Mouse (Mus musculus): ENCODE measurements around the gene Ak5. TPM values are rescaled to one million over a fixed set of nuclear protein-coding genes. Genes with fewer than 3 reads are reported as not detected.

Gene Ak5
- polyA plus RNA-seq, 1 experiment: 3.4 TPM

GRCm38 (mm10) chr3:152508419-152508993 is 159.7 kb downstream of the Ak5 start:
- peak; percentile 42 for DNase-seq (ENCODE audit: low read depth)
- TF ChIP-seq POLR2A (IDR thresholded peaks at IDR 0.05; ENCODE audit: borderline replicate concordance, extremely low read depth, insufficient read depth, insufficient read length, poor library complexity, severe bottlenecking) (no peak), CTCF (IDR thresholded peaks at IDR 0.05; ENCODE audit: borderline replicate concordance, extremely low read depth, insufficient read depth, insufficient read length) (no peak)

DNA sequence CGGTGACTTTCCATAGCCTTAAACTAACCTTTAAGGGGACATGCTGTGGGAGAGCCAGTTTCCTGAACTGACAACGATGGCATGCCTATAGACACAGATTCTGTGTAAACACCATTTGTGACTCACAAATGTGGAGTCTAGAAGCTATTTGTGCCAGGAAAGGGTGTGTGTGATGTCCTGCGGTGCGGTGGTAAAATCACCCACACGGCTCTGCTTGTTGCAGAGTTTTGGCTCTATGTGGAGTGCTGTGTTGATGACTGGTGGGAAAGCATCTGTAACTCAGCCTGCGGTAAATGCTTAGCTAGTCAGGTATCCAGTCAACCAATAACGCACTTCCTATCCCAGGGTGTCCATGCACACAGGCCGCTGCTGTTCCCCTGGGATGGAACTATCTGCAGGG is 160.3 kb downstream of the Ak5 start:
- no peak for DNase-seq (ENCODE audit: low read depth)

DNA sequence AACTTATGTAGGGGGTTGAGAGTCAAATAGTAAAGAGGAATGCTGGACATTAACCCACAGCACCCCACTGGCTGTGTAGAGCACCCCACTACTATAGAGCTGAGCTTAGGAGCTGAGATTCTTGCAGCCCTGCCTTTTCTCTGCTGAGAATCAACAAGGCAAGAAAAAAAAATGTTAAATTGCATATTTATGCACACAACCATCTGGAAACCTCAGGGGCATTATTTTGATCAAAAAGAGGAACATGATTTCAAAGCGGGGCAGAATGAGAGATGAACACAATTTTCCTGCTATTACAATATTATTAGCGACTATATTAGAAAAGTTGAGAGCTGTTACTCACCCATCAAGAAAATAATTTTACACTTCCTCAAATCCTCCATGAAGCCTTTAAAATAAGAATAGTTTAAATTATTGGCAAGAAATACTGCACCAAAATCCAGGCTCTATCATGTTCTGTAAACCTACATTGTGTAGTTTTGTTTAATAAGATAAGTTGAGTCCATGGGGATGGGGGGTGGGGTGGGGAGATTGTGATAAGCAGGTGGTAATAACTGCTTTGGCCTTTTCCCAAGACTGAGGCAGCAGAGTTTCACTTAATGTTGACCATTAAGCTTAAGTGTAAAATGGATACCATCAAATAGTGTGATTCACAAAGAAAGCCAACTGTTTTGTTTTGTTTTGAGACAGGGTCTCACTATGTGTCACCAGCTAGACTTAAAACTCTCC is 169.0 kb downstream of the Ak5 start:
- no peak for TF ChIP-seq POLR2A (IDR thresholded peaks at IDR 0.05; ENCODE audit: borderline replicate concordance, extremely low read depth, insufficient read depth, insufficient read length, poor library complexity, severe bottlenecking)
- TF ChIP-seq CTCF (IDR thresholded peaks at IDR 0.05; ENCODE audit: borderline replicate concordance, extremely low read depth, insufficient read depth, insufficient read length): no peak
- DNase-seq (ENCODE audit: low read depth): no peak

More for the DNA sequence above, 160.3 kb downstream of the Ak5 start:
- no peak for TF ChIP-seq POLR2A (IDR thresholded peaks at IDR 0.05; ENCODE audit: borderline replicate concordance, extremely low read depth, insufficient read depth, insufficient read length, poor library complexity, severe bottlenecking)
- TF ChIP-seq CTCF (IDR thresholded peaks at IDR 0.05; ENCODE audit: borderline replicate concordance, extremely low read depth, insufficient read depth, insufficient read length): no peak

- TF ChIP-seq POLR2A (IDR thresholded peaks at IDR 0.05; ENCODE audit: borderline replicate concordance, extremely low read depth, insufficient read depth, insufficient read length, poor library complexity, severe bottlenecking): no peak
- TF ChIP-seq CTCF (IDR thresholded peaks at IDR 0.05; ENCODE audit: borderline replicate concordance, extremely low read depth, insufficient read depth, insufficient read length): no peak
- DNase-seq (ENCODE audit: low read depth): no peak
Observed at GRCm38 (mm10) chr3:152497842-152498241, 170.3 kb downstream of the Ak5 start.

DNA sequence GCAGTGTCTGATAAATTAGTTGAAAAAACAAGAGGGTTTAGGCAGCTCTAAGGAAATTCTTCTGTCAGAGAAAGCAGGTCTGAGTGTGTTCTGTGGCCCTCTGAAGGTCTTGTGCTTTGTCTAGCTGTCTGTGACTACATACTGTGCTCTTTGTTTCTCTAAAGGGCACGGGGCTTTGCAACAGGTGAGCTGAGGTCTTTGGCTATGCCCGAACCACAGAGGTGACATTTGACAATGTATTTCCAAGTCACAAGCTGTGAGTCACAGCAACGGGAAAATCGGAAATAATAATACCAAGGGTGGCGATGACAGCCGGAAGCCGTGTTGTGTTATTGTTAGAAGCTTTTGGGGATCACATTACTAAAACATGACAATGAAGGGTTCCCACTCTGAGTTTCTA is 171.1 kb downstream of the Ak5 start:
- no peak for DNase-seq (ENCODE audit: low read depth)

GRCm38 (mm10) chr3:152495415-152495898 is 172.7 kb downstream of the Ak5 start:
- TF ChIP-seq POLR2A (IDR thresholded peaks at IDR 0.05; ENCODE audit: borderline replicate concordance, extremely low read depth, insufficient read depth, insufficient read length, poor library complexity, severe bottlenecking) (no peak), CTCF (IDR thresholded peaks at IDR 0.05; ENCODE audit: borderline replicate concordance, extremely low read depth, insufficient read depth, insufficient read length) (no peak)
- DNase-seq (ENCODE audit: low read depth): peak; percentile 70

More for the DNA sequence above, 171.1 kb downstream of the Ak5 start:
- TF ChIP-seq POLR2A (IDR thresholded peaks at IDR 0.05; ENCODE audit: borderline replicate concordance, extremely low read depth, insufficient read depth, insufficient read length, poor library complexity, severe bottlenecking) (no peak), CTCF (IDR thresholded peaks at IDR 0.05; ENCODE audit: borderline replicate concordance, extremely low read depth, insufficient read depth, insufficient read length) (no peak)

DNA sequence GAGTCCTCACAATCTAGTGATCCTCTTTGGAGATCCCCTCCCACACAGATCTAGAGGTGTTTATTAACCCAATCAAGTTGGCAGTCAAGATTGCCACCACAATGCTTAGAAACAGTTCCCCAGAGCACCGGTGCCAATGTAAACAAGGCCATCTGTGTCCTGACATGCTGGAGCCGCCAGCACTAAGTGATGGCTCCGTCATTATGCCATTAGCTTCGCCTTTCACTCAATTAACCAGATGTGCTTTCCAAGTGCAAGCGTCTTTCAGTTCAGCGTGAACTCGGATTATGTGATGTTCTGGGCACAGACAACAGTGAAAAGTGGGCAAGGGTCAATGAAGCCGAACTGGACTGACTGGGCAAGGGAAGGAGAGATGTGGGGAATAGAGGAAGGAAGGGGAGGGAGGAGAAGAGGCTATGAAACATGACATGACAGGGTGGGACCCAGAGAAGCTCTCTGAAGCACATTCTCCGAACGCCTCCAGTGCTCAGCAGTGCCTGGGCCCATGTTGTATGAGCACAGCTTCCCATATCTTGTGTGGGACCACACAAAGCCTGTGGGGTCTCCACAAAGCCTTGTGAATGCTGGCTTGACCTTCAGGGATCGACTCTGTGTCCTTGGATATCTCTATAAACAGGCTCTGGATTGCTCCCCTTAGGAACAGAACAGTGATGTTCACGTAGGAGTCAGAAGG is 173.3 kb downstream of the Ak5 start:
- TF ChIP-seq CTCF (IDR thresholded peaks at IDR 0.05; ENCODE audit: borderline replicate concordance, extremely low read depth, insufficient read depth, insufficient read length) (no peak), POLR2A (IDR thresholded peaks at IDR 0.05; ENCODE audit: borderline replicate concordance, extremely low read depth, insufficient read depth, insufficient read length, poor library complexity, severe bottlenecking) (no peak)
- peak; percentile 68 for DNase-seq (ENCODE audit: low read depth)

DNA sequence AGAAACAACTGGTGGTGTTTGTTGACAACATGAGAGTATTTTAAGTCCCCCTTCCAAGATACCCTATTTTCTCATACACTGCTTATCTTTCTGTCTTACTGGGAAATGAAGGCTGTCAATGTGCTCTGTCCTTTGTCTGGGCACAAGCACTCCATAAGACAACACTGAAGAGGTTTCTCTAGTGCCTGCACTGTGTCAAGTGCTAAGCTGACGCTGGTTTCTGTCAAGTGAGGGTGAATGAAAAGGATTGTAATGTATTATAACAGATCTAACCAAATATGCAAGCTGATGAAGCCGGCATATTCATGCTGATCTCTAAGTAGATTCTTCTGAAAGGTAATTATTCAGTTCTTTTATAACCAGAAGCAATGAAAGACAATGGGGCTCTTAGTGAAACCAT is 174.3 kb downstream of the Ak5 start:
- no peak for TF ChIP-seq POLR2A (IDR thresholded peaks at IDR 0.05; ENCODE audit: borderline replicate concordance, extremely low read depth, insufficient read depth, insufficient read length, poor library complexity, severe bottlenecking)
- no peak for TF ChIP-seq CTCF (IDR thresholded peaks at IDR 0.05; ENCODE audit: borderline replicate concordance, extremely low read depth, insufficient read depth, insufficient read length)
- peak; percentile 22 for DNase-seq (ENCODE audit: low read depth)

- no peak for DNase-seq (ENCODE audit: low read depth)
Observed at GRCm38 (mm10) chr3:152492241-152492640, 175.9 kb downstream of the Ak5 start.

GRCm38 (mm10) chr3:152490423-152490822 is 177.7 kb downstream of the Ak5 start:
- TF ChIP-seq CTCF (IDR thresholded peaks at IDR 0.05; ENCODE audit: borderline replicate concordance, extremely low read depth, insufficient read depth, insufficient read length): no peak
- TF ChIP-seq POLR2A (IDR thresholded peaks at IDR 0.05; ENCODE audit: borderline replicate concordance, extremely low read depth, insufficient read depth, insufficient read length, poor library complexity, severe bottlenecking): no peak

More at GRCm38 (mm10) chr3:152492241-152492640, 175.9 kb downstream of the Ak5 start:
- TF ChIP-seq POLR2A (IDR thresholded peaks at IDR 0.05; ENCODE audit: borderline replicate concordance, extremely low read depth, insufficient read depth, insufficient read length, poor library complexity, severe bottlenecking) (no peak), CTCF (IDR thresholded peaks at IDR 0.05; ENCODE audit: borderline replicate concordance, extremely low read depth, insufficient read depth, insufficient read length) (no peak)

DNA sequence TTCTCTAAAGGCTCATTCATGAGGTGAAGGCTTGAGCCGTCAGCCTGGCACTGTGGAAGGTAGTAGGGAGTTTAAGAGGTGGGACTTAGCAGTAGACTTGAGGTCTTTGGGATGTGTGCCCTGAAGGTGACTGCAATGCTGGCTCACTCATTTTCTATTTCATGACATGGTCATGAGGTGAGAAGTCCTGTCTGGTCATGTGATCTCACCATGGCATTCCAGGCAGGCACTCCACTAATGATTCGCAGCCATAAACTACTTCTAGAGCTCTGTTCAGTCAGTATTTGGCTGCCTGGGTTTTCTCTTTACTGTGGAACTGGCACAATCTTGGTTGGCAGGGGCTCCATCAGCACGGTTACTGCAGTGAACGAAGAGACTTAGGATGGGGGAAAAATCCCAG is 179.2 kb downstream of the Ak5 start:
- TF ChIP-seq POLR2A (IDR thresholded peaks at IDR 0.05; ENCODE audit: borderline replicate concordance, extremely low read depth, insufficient read depth, insufficient read length, poor library complexity, severe bottlenecking): no peak
- TF ChIP-seq CTCF (IDR thresholded peaks at IDR 0.05; ENCODE audit: borderline replicate concordance, extremely low read depth, insufficient read depth, insufficient read length): no peak

More at GRCm38 (mm10) chr3:152490423-152490822, 177.7 kb downstream of the Ak5 start:
- no peak for DNase-seq (ENCODE audit: low read depth)

More for the DNA sequence above, 179.2 kb downstream of the Ak5 start:
- no peak for DNase-seq (ENCODE audit: low read depth)

Data from brain, embryonic 14.5 days (tissue).